Mouse (Mus musculus) gastrocnemius, postnatal 36 days (tissue): Measurements from ENCODE around the gene AC170998.1. TPM values are rescaled to one million over a fixed set of nuclear protein-coding genes. Genes with fewer than 3 reads are reported as not detected.
"Not testable (repeated sequence)": the region's sequence is repeated elsewhere in the genome, so short reads cannot be mapped to it uniquely, and the experiment has no call there.

Source experiments
- DNase-seq, 2 experiments: peaks; one replicate each; pipeline ENCODE4 v3.0.0; 2022
- intact Hi-C: fragments of 180-260 bp; cut with DNase I; formaldehyde crosslinking; loops from one replicate; pipeline ENCODE4 v1.15.1; 2025
- total RNA-seq, 2 experiments: library from RNA; stranded (reverse); gene quantifications; 2 replicates each; pipeline ENCODE4 v1.2.3; 2021

Gene AC170998.1
- total RNA-seq, 2 experiments from 2014 or later: 0.74 to 1.1 TPM

- intact Hi-C loops: no loop called here
- DNase-seq: no peak
Measured at GRCm38 (mm10) chr17:28745773-28746172, 19.9 kb downstream of the AC170998.1 start.

- no peak for DNase-seq
- intact Hi-C loops: no loop called here
Measured at GRCm38 (mm10) chr17:28748001-28748400, 22.1 kb downstream of the AC170998.1 start.

GRCm38 (mm10) chr17:28750580-28750979 is 24.7 kb downstream of the AC170998.1 start:
- intact Hi-C loops: no loop called here
- no peak for DNase-seq

- DNase-seq: no peak
- intact Hi-C loops: no loop called here
Measured at GRCm38 (mm10) chr17:28756447-28756846, 30.6 kb downstream of the AC170998.1 start.

- DNase-seq: peak in 1 of 2 experiments; percentile 29
- intact Hi-C loops: no loop called here
Measured at GRCm38 (mm10) chr17:28757470-28757869, 31.6 kb downstream of the AC170998.1 start.

GRCm38 (mm10) chr17:28760736-28761312 is 34.9 kb downstream of the AC170998.1 start:
- intact Hi-C loops: loop anchor here (5.0 kb wide), 2 partner anchors 74 to 121 kb away; no protein-coding TSS in a partner anchor
- no peak for DNase-seq

- intact Hi-C loops: loop anchor here (1.0 to 5.0 kb wide), 4 partner anchors 39 to 165 kb away; partner anchors contain the start of gene Brpf3
Measured at GRCm38 (mm10) chr17:28761871-28762270, 36.0 kb downstream of the AC170998.1 start.

GRCm38 (mm10) chr17:28766203-28766602 is 40.3 kb downstream of the AC170998.1 start:
- intact Hi-C loops: no loop called here
- no peak for DNase-seq

More at GRCm38 (mm10) chr17:28761871-28762270, 36.0 kb downstream of the AC170998.1 start:
- peak; percentile 75 to 78 for DNase-seq

GRCm38 (mm10) chr17:28766781-28767515 is 41.1 kb downstream of the AC170998.1 start:
- no peak for DNase-seq
- intact Hi-C loops: no loop called here

- intact Hi-C loops: no loop called here
- DNase-seq: no peak
Measured at GRCm38 (mm10) chr17:28769121-28769874, 43.4 kb downstream of the AC170998.1 start, which contains the start of gene Mapk13. Gene Mapk13 (plus strand): TSS chr17:28769297.

GRCm38 (mm10) chr17:28769875-28770421 is 44.1 kb downstream of the AC170998.1 start:
- intact Hi-C loops: no loop called here
- no peak for DNase-seq

- intact Hi-C loops: no loop called here
- DNase-seq: no peak
Measured at GRCm38 (mm10) chr17:28771289-28771688, 45.4 kb downstream of the AC170998.1 start.

GRCm38 (mm10) chr17:28774303-28774702 is 48.4 kb downstream of the AC170998.1 start:
- intact Hi-C loops, DNase-seq: not testable (repeated sequence)

GRCm38 (mm10) chr17:28775161-28775560 is 49.3 kb downstream of the AC170998.1 start:
- intact Hi-C loops: loop anchor here (5.0 kb wide), 1 partner anchor 147 kb away; no protein-coding TSS in a partner anchor
- DNase-seq: no peak

Other genes starting within 250 kb of the AC170998.1 start
- 100 to 1,000 TPM; 107 to 115 TPM for gene Fkbp5, start 208.6 kb upstream of the AC170998.1 start, total RNA-seq
- not detected for gene Armc12, start 195.3 kb upstream of the AC170998.1 start, total RNA-seq
- gene Clpsl2, start 176.7 kb upstream of the AC170998.1 start, total RNA-seq: not detected
- gene Clps, start 165.3 kb upstream of the AC170998.1 start, total RNA-seq: not detected
- not detected for gene Lhfpl5, start 150.4 kb upstream of the AC170998.1 start, total RNA-seq
- 10 to 100 TPM; 24.7 to 26.6 TPM for gene Srpk1, start 103.4 kb upstream of the AC170998.1 start, total RNA-seq
- under 1 TPM; 0.27 to 0.33 TPM for gene Slc26a8, start 35.9 kb upstream of the AC170998.1 start, total RNA-seq
- gene Mapk14, start 34.8 kb upstream of the AC170998.1 start, total RNA-seq: 10 to 100 TPM; 83.0 to 98.3 TPM
- gene Mapk13, start 43.2 kb downstream of the AC170998.1 start, total RNA-seq: not detected
- 10 to 100 TPM; 12.5 to 20.2 TPM for gene Brpf3, start 75.0 kb downstream of the AC170998.1 start, total RNA-seq
- not detected for gene Pnpla1, start 132.3 kb downstream of the AC170998.1 start, total RNA-seq
- gene 4930539E08Rik, start 189.2 kb downstream of the AC170998.1 start, total RNA-seq: not detected
- gene Pxt1, start 217.8 kb downstream of the AC170998.1 start, total RNA-seq: not detected
- 10 to 100 TPM; 32.2 to 36.7 TPM for gene Kctd20, start 225.9 kb downstream of the AC170998.1 start, total RNA-seq